Comparison of ENCODE assay signal across 17 mouse cellular contexts in the genomic region with DNA sequence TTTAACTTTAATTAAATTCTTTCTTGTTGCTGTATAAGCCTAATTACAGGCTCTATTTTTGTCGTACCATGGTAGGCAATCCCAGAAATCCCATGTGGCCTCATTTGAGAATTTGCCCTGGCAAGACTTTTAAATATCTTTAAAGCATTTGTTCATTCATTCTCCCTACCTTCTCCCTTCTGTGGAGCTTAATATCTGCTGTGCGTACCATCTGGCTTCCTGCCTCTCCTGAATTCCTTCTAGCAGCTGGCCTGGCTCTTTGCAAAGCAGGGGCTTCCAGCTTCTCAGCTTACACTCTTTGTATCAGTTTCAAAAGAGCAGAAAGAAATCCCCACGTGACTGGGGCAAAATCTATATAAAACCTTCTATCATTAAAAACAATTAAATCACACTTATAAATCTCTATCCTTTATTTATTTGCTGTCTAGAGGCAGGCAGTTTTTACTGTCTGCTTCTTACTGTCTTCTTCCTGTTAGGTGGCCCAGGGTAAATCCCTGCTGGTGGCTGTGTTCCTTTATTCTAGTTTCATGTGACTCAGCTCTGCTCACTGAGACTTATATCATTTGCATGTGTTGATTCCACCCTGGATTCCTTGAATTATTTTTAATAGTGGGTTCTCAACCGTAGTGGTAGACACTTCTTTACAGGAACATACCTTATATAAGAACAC. TPM values are rescaled to one million over a fixed set of nuclear protein-coding genes. Genes with fewer than 3 reads are reported as not detected.
A peak's percentile ranks its signal among the peaks of the same experiment; 100 is the strongest.
DNase-seq lines count a peak whose midpoint lies in the region; ATAC-seq and TF ChIP-seq lines count a peak whose summit lies in the region.
"Had no signal": no experiment of that assay in that cellular context is flagged by ENCODE, and none has a peak within 500 bp of the region (broad histone marks: within the 10 kb centered on the region; RNA-seq: fewer than 3 reads in every experiment).

No protein-coding gene starts in this region.

- H3K36me3 ChIP-seq in embryonic facial prominence, embryonic 11.5 days (replicated peaks; ENCODE audit: control insufficient read depth, insufficient read depth, low read depth, low read length), result no peaks in the 10 kb centered on the region
- H3K36me3 ChIP-seq in embryonic facial prominence, embryonic 10.5 days (replicated peaks), result no peaks in the 10 kb centered on the region
- H3K36me3 ChIP-seq in C2C12 (ENCODE audit: control insufficient read depth, insufficient read depth), result no peaks in the 10 kb centered on the region
- no peaks in the 10 kb centered on the region for H3K36me3 ChIP-seq in macrophage (ENCODE audit: inconsistent target)
- no peaks in the 10 kb centered on the region for H3K36me3 ChIP-seq in midbrain, embryonic 10.5 days
- H3K36me3 ChIP-seq: heart, embryonic 13.5 days; limb, embryonic 12.5 days; neural tube, embryonic 13.5 days had no signal

- H3K9ac ChIP-seq in embryonic facial prominence, embryonic 11.5 days (replicated peaks; ENCODE audit: low read length), result no peak overlapping the region
- H3K9ac ChIP-seq: heart, embryonic 13.5 days; limb, embryonic 12.5 days; neural tube, embryonic 13.5 days had no signal

- peak; percentile 15 for DNase-seq in embryonic facial prominence, embryonic 11.5 days (ENCODE audit: low spot score)
- DNase-seq in embryonic facial prominence, embryonic 10.5 days (ENCODE audit: low spot score), result no peak
- DNase-seq in brain, adult 2 months (ENCODE audit: low read depth, low spot score), result peak; percentile 9
- no peak for DNase-seq in frontal cortex, postnatal 14 days (ENCODE audit: low spot score in 2 of 2)
- no peak for DNase-seq in midbrain, embryonic 10.5 days (ENCODE audit: low spot score)
- no peak for DNase-seq in adrenal gland, adult 8-10 months
- DNase-seq: cerebellum, adult 11 months; heart, postnatal 4 days; kidney, adult 9 months; lung, adult 18-20 months had no signal

- no peak for ATAC-seq in embryonic facial prominence, embryonic 11.5 days (replicated peaks; ENCODE audit: insufficient number of reproducible peaks, low FRiP score, low TSS enrichment, low read depth)
- ATAC-seq: hindbrain, postnatal 0 days had no signal

- no peak for TF ChIP-seq CTCF in C2C12 (IDR thresholded peaks at IDR 0.05; ENCODE audit: control insufficient read depth, insufficient read depth, insufficient read length)

- no peaks in the 10 kb centered on the region for H3K4me1 ChIP-seq in embryonic facial prominence, embryonic 11.5 days (ENCODE audit: control insufficient read depth, insufficient read depth, low read length)
- no peaks in the 10 kb centered on the region for H3K4me1 ChIP-seq in embryonic facial prominence, embryonic 10.5 days
- no peaks in the 10 kb centered on the region for H3K4me1 ChIP-seq in midbrain, embryonic 10.5 days
- H3K4me1 ChIP-seq: heart, embryonic 13.5 days; limb, embryonic 12.5 days; neural tube, embryonic 13.5 days had no signal

- H3K79me3 ChIP-seq in C2C12 (ENCODE audit: low read depth), result no peaks in the 10 kb centered on the region

- no peak overlapping the region for H3K4me2 ChIP-seq in embryonic facial prominence, embryonic 11.5 days (ENCODE audit: low read depth, low read length)
- H3K4me2 ChIP-seq: heart, embryonic 13.5 days; limb, embryonic 12.5 days; neural tube, embryonic 13.5 days had no signal

- H3K27me3 ChIP-seq in embryonic facial prominence, embryonic 11.5 days (ENCODE audit: control insufficient read depth, insufficient read depth, low read length), result no peaks in the 10 kb centered on the region
- H3K27me3 ChIP-seq in embryonic facial prominence, embryonic 10.5 days (replicated peaks; ENCODE audit: low read depth, poor library complexity, severe bottlenecking), result no peaks in the 10 kb centered on the region
- H3K27me3 ChIP-seq in C2C12 (ENCODE audit: control insufficient read depth, insufficient read depth, insufficient read length), result no peaks in the 10 kb centered on the region
- no peaks in the 10 kb centered on the region for H3K27me3 ChIP-seq in midbrain, embryonic 10.5 days (ENCODE audit: low read depth, poor library complexity, severe bottlenecking)
- H3K27me3 ChIP-seq: heart, embryonic 13.5 days; limb, embryonic 12.5 days; neural tube, embryonic 13.5 days had no signal

- no peak overlapping the region for H3ac ChIP-seq in C2C12 (ENCODE audit: control insufficient read depth, insufficient read length, low read depth)

- H3K27ac ChIP-seq in embryonic facial prominence, embryonic 11.5 days (replicated peaks; ENCODE audit: low read depth, low read length), result no peak overlapping the region
- no peak overlapping the region for H3K27ac ChIP-seq in embryonic facial prominence, embryonic 10.5 days (replicated peaks)
- peak overlapping the region; percentile 3; the same call in 1 of the 2 replicates for H3K27ac ChIP-seq in macrophage
- no peak overlapping the region for H3K27ac ChIP-seq in midbrain, embryonic 10.5 days (replicated peaks)
- H3K27ac ChIP-seq: heart, embryonic 13.5 days; hindbrain, postnatal 0 days; limb, embryonic 12.5 days; neural tube, embryonic 13.5 days had no signal

- H3K4me3 ChIP-seq in embryonic facial prominence, embryonic 11.5 days (ENCODE audit: low read depth, low read length), result no peak overlapping the region
- no peak overlapping the region for H3K4me3 ChIP-seq in embryonic facial prominence, embryonic 10.5 days
- H3K4me3 ChIP-seq in C2C12 (ENCODE audit: insufficient read depth, poor library complexity, severe bottlenecking) (no peak overlapping the region), macrophage (ENCODE audit: inconsistent target) (no peak overlapping the region)
- no peak overlapping the region for H3K4me3 ChIP-seq in midbrain, embryonic 10.5 days
- H3K4me3 ChIP-seq: erythroblast, embryonic 14.5 days; heart, embryonic 13.5 days; limb, embryonic 12.5 days; neural tube, embryonic 13.5 days had no signal

- 45% methylated on average over 4 of the region's 4 CpGs for WGBS in embryonic facial prominence, embryonic 11.5 days
- WGBS in embryonic facial prominence, embryonic 10.5 days, result 55% methylated on average over 4 of the region's 4 CpGs
- WGBS in macrophage (ENCODE audit: missing documents), result 89% methylated on average over 4 of the region's 4 CpGs
- 66% methylated on average over 4 of the region's 4 CpGs for WGBS in midbrain, embryonic 10.5 days

- H3K79me2 ChIP-seq in C2C12 (ENCODE audit: control insufficient read depth, insufficient read depth), result no peaks in the 10 kb centered on the region
- H3K79me2 ChIP-seq in macrophage (ENCODE audit: inconsistent target), result no peaks in the 10 kb centered on the region

- no peaks in the 10 kb centered on the region for H3K9me3 ChIP-seq in embryonic facial prominence, embryonic 11.5 days (replicated peaks; ENCODE audit: control insufficient read depth, low read length)
- H3K9me3 ChIP-seq in embryonic facial prominence, embryonic 10.5 days, result no peaks in the 10 kb centered on the region
- no peaks in the 10 kb centered on the region; the same call in 1 of the 2 replicates for H3K9me3 ChIP-seq in midbrain, embryonic 10.5 days (replicated peaks)
- H3K9me3 ChIP-seq: limb, embryonic 12.5 days had no signal

TF ChIP-seq in C2C12, 6 proteins besides CTCF, POLR2A, EP300 and RAD21:
- TF ChIP-seq CEBPB (IDR thresholded peaks at IDR 0.05; ENCODE audit: low read depth) (no peak), USF1 (IDR thresholded peaks at IDR 0.05; ENCODE audit: low read depth) (peak; percentile 82)

RNA-seq across cellular contexts. Expression of gene Resf1, which starts 45.7 kb away (rescaled TPM):
- 48.6 and 51.0 TPM in 2 replicates for polyA plus RNA-seq in embryonic facial prominence, embryonic 11.5 days (2014; fragmentation: Nextera tagmentation; extraction: Ambion mirVana)
- 49.9 and 53.5 TPM in 2 replicates for polyA plus RNA-seq in embryonic facial prominence, embryonic 10.5 days (2016; fragmentation: Nextera tagmentation; extraction: Ambion mirVana)
- polyA plus RNA-seq in C2C12 (2012; fragmentation: generic; extraction: Trizol) (4.3 TPM), macrophage (2018) (17.9 to 42.9 TPM (median 39.0 TPM) in 3 replicates)
- total RNA-seq in macrophage (2018; cell fraction: chromatin; rRNA removed), result 1,000 to 10,000 TPM in 2 of 26 experiments, 100 to 1,000 TPM in 24; 240 to 1,192 (median 525) TPM
- total RNA-seq in macrophage (2018; cell fraction: cytosol; rRNA removed), result 100 to 1,000 TPM in 8 of 26 experiments, 10 to 100 TPM in 18; 49.3 to 133 (median 69.6) TPM
- total RNA-seq in macrophage (2018; cell fraction: nucleus; rRNA removed), result 100 to 1,000 TPM; 183 to 806 (median 358) TPM
- 38.3 and 39.3 TPM in 2 replicates for polyA plus RNA-seq in midbrain, embryonic 10.5 days (2016; fragmentation: Nextera tagmentation; extraction: Ambion mirVana)
- total RNA-seq in adrenal gland, adult 8-10 months (2022), result 10 to 100 TPM; 29.2 to 48.3 (median 43.2) TPM

RNA-seq across cellular contexts. Expression of gene Bicd1, which starts 53.7 kb away (rescaled TPM):
- 5.8 and 5.9 TPM in 2 replicates for polyA plus RNA-seq in embryonic facial prominence, embryonic 11.5 days (2014; fragmentation: Nextera tagmentation; extraction: Ambion mirVana)
- 7.9 and 8.0 TPM in 2 replicates for polyA plus RNA-seq in embryonic facial prominence, embryonic 10.5 days (2016; fragmentation: Nextera tagmentation; extraction: Ambion mirVana)
- polyA plus RNA-seq in C2C12 (2012; fragmentation: generic; extraction: Trizol) (1.2 TPM), macrophage (2018) (0.06 to 0.09 TPM (median 0.06 TPM) in 3 replicates)
- 1 to 10 TPM in 12 of 26 experiments, under 1 TPM in 14; 0.17 to 4.8 (median 0.81) TPM for total RNA-seq in macrophage (2018; cell fraction: chromatin; rRNA removed)
- total RNA-seq in macrophage (2018; cell fraction: cytosol; rRNA removed), result under 1 TPM in 25 of 26 experiments, not detected in 1; 0.06 to 0.44 (median 0.18) TPM
- 1 to 10 TPM in 9 of 26 experiments, under 1 TPM in 17; 0.10 to 3.4 (median 0.53) TPM for total RNA-seq in macrophage (2018; cell fraction: nucleus; rRNA removed)
- 13.5 and 18.1 TPM in 2 replicates for polyA plus RNA-seq in midbrain, embryonic 10.5 days (2016; fragmentation: Nextera tagmentation; extraction: Ambion mirVana)
- 10 to 100 TPM in 1 of 4 experiments, 1 to 10 TPM in 3; 4.9 to 10.5 (median 8.4) TPM for total RNA-seq in adrenal gland, adult 8-10 months (2022)
- polyA plus RNA-seq: erythroblast, embryonic 14.5 days had no signal

Comparison
In these comparisons a context has a peak if more than half of its experiments do, and no peak if none do; other contexts are left out.
1. DNase-seq: peak in embryonic facial prominence, embryonic 11.5 days (single experiment) and brain, adult 2 months (single experiment); none in embryonic facial prominence, embryonic 10.5 days (single experiment), frontal cortex, postnatal 14 days (0 of 2), midbrain, embryonic 10.5 days (single experiment) and adrenal gland, adult 8-10 months (single experiment).